Mouse (Mus musculus) midbrain, embryonic 12.5 days (tissue): Measurements from ENCODE around the gene Orc5. TPM values are rescaled to one million over a fixed set of nuclear protein-coding genes. Genes with fewer than 3 reads are reported as not detected.

Experiments
- ATAC-seq: fragments of 200-750 bp; cut with Nextera tagmentation; 2 replicates; pipeline ENCODE4 v1.8.0; 2017; ENCODE audit warnings: low read depth, moderate TSS enrichment, moderate library complexity; ENCODE audit not compliant: low FRiP score
- H3K27ac ChIP-seq: fragments of 300-500 bp; sonication (generic); replicated peaks from 2 replicates; pipeline ENCODE4 v1.5.1; 2016; ENCODE audit warnings: mild to moderate bottlenecking
- H3K27me3 ChIP-seq: fragments of 300-500 bp; sonication (generic); 2 replicates; pipeline ENCODE4 v1.6.1; 2016; ENCODE audit warnings: mild to moderate bottlenecking
- H3K36me3 ChIP-seq: fragments of 300-500 bp; sonication (generic); 2 replicates; pipeline ENCODE4 v1.6.1; 2016
- H3K4me1 ChIP-seq: fragments of 300-500 bp; sonication (generic); 2 replicates; pipeline ENCODE4 v1.6.1; 2016
- H3K4me2 ChIP-seq: fragments of 300-500 bp; sonication (generic); replicated peaks from 2 replicates; pipeline ENCODE4 v1.6.1; 2016; ENCODE audit warnings: mild to moderate bottlenecking, moderate library complexity
- H3K4me3 ChIP-seq: fragments of 300-500 bp; sonication (generic); 2 replicates; pipeline ENCODE4 v1.5.1; 2016; ENCODE audit warnings: mild to moderate bottlenecking
- H3K9ac ChIP-seq: fragments of 300-500 bp; sonication (generic); replicated peaks from 2 replicates; pipeline ENCODE4 v1.6.1; 2016; ENCODE audit warnings: mild to moderate bottlenecking, moderate library complexity
- H3K9me3 ChIP-seq: fragments of 300-500 bp; sonication (generic); 2 replicates; pipeline ENCODE4 v1.6.1; 2016; ENCODE audit warnings: mild to moderate bottlenecking
- WGBS: fragments of 180-500 bp; shearing (Covaris S2); methylation state at CpG from one replicate; pipeline ENCODE4 v1.1.7; 2016; 5-methylcytosine and 5-hydroxymethylcytosine counted together
- polyA plus RNA-seq: library from polyadenylated mRNA; unstranded; fragments of >200 nt; fragmentation: Nextera tagmentation; extraction: Ambion mirVana; gene quantifications from 2 replicates; pipeline ENCODE4 v1.2.1, GENCODE M21; 2016

Orc5 gene
- polyA plus RNA-seq, 1 experiment from 2014 or later = 36.4 TPM

- Histone ChIP-seq H3K27me3 (no peaks in the 10 kb centered on the region; the same call in 1 of the 2 replicates), H3K4me3 (no peak overlapping the region), H3K36me3 (no peaks in the 10 kb centered on the region), H3K27ac (no peak overlapping the region), H3K4me2 (no peak overlapping the region), H3K9ac (no peak overlapping the region), H3K4me1 (0 out of 2 replicates have a peak, but pooled peaks cover 3% of the 10 kb centered on the region), H3K9me3 (no peaks in the 10 kb centered on the region)
- peak; percentile 41 for ATAC-seq
- WGBS = 37% methylated on average over 4 of the region's 4 CpGs
Observed at GRCm38 (mm10) chr5:22471243-22471642, 79.0 kb downstream of the Orc5 start.

GRCm38 (mm10) chr5:22452871-22453661 lies 97.2 kb downstream of the Orc5 start:
- no peaks in the 10 kb centered on the region for H3K9me3 ChIP-seq
- no peaks in the 10 kb centered on the region for H3K36me3 ChIP-seq
- 55% methylated on average over 15 of the region's 15 CpGs for WGBS
- ATAC-seq = peak; percentile 92
- peak overlapping the region; percentile 22 for H3K4me2 ChIP-seq
- H3K27ac ChIP-seq = peak overlapping the region; percentile 35; the same call in 1 of the 2 replicates
- no peak overlapping the region for H3K9ac ChIP-seq
- no peak overlapping the region for H3K4me3 ChIP-seq
- H3K4me1 ChIP-seq = no peaks in the 10 kb centered on the region
- no peaks in the 10 kb centered on the region for H3K27me3 ChIP-seq

GRCm38 (mm10) chr5:22452452-22452851 lies 97.8 kb downstream of the Orc5 start:
- Histone ChIP-seq H3K9me3 (no peaks in the 10 kb centered on the region), H3K4me1 (no peaks in the 10 kb centered on the region), H3K9ac (no peak overlapping the region), H3K36me3 (no peaks in the 10 kb centered on the region), H3K4me2 (peak overlapping the region; percentile 22), H3K4me3 (no peak overlapping the region), H3K27ac (peak overlapping the region; percentile 35; the same call in 1 of the 2 replicates), H3K27me3 (no peaks in the 10 kb centered on the region)
- ATAC-seq = 0 out of 2 replicates have a peak, but pooled peaks have one; percentile 5
- 68% methylated on average over 9 of the region's 9 CpGs for WGBS

GRCm38 (mm10) chr5:22451764-22452163 lies 98.5 kb downstream of the Orc5 start:
- H3K27ac ChIP-seq = no peak overlapping the region
- no peak overlapping the region for H3K4me3 ChIP-seq
- no peak for ATAC-seq
- H3K36me3 ChIP-seq = no peaks in the 10 kb centered on the region
- no peak overlapping the region for H3K4me2 ChIP-seq
- no peaks in the 10 kb centered on the region for H3K27me3 ChIP-seq
- WGBS = 69% methylated on average over 3 of the region's 3 CpGs
- no peaks in the 10 kb centered on the region for H3K9me3 ChIP-seq
- H3K9ac ChIP-seq = no peak overlapping the region
- H3K4me1 ChIP-seq = no peaks in the 10 kb centered on the region

GRCm38 (mm10) chr5:22449492-22449891 lies 100.7 kb downstream of the Orc5 start:
- H3K4me3 ChIP-seq = no peak overlapping the region
- no peak for ATAC-seq
- no peaks in the 10 kb centered on the region for H3K4me1 ChIP-seq
- no peaks in the 10 kb centered on the region for H3K9me3 ChIP-seq
- H3K27me3 ChIP-seq = no peaks in the 10 kb centered on the region
- H3K9ac ChIP-seq = no peak overlapping the region
- H3K36me3 ChIP-seq = no peaks in the 10 kb centered on the region
- 84% methylated on average over 3 of the region's 3 CpGs for WGBS
- no peak overlapping the region for H3K4me2 ChIP-seq
- no peak overlapping the region for H3K27ac ChIP-seq

Other genes starting within 250 kb of the Orc5 start
- gene Reln, start 205.7 kb downstream of the Orc5 start, polyA plus RNA-seq = 17.8 and 20.9 TPM in 2 replicates
- 1.9 TPM in 2 replicates for gene Lhfpl3, start 195.6 kb upstream of the Orc5 start, polyA plus RNA-seq